Mouse (Mus musculus) heart, embryonic 13.5 days (tissue): ENCODE results near the gene 1700029H14Rik. TPM values are rescaled to one million over a fixed set of nuclear protein-coding genes. Genes with fewer than 3 reads are reported as not detected.
A peak's percentile ranks its signal among the peaks of the same experiment; 100 is the strongest.

Experiments
- ATAC-seq: fragments of 200-750 bp; cut with Nextera tagmentation; 2 replicates; pipeline ENCODE4 v1.8.0; 2017; ENCODE audit warnings: moderate TSS enrichment; ENCODE audit not compliant: insufficient number of reproducible peaks, low FRiP score, low TSS enrichment; ENCODE audit errors: extremely low read depth
- H3K27ac ChIP-seq: fragments of 300-500 bp; sonication (generic); replicated peaks from 2 replicates; pipeline ENCODE4 v1.5.1; 2015; ENCODE audit warnings: moderate library complexity, mild to moderate bottlenecking, inconsistent platforms
- H3K27me3 ChIP-seq: fragments of 300-500 bp; sonication (generic); replicated peaks from 2 replicates; pipeline ENCODE4 v1.6.1; 2015; ENCODE audit warnings: mild to moderate bottlenecking, inconsistent platforms
- H3K36me3 ChIP-seq: fragments of 300-500 bp; sonication (generic); 2 replicates; pipeline ENCODE4 v1.6.1; 2015; ENCODE audit warnings: mild to moderate bottlenecking, inconsistent platforms
- H3K4me1 ChIP-seq: fragments of 300-500 bp; sonication (generic); 2 replicates; pipeline ENCODE4 v1.6.1; 2015; ENCODE audit warnings: inconsistent platforms
- H3K4me2 ChIP-seq: fragments of 300-500 bp; sonication (generic); 2 replicates; pipeline ENCODE4 v1.6.1; 2015; ENCODE audit warnings: inconsistent platforms, mild to moderate bottlenecking, moderate library complexity
- H3K4me3 ChIP-seq: fragments of 300-500 bp; sonication (generic); 2 replicates; pipeline ENCODE4 v1.5.1; 2015; ENCODE audit warnings: moderate library complexity, mild to moderate bottlenecking, inconsistent platforms
- H3K9ac ChIP-seq: fragments of 300-500 bp; sonication (generic); 2 replicates; pipeline ENCODE4 v1.6.1; 2015; ENCODE audit warnings: inconsistent platforms, mild to moderate bottlenecking, moderate library complexity
- H3K9me3 ChIP-seq: fragments of 300-500 bp; sonication (generic); 2 replicates; pipeline ENCODE4 v1.6.1; 2016; ENCODE audit warnings: inconsistent platforms
- WGBS: fragments of 180-500 bp; shearing (Covaris S2); methylation state at CpG from one replicate; pipeline ENCODE4 v1.1.7; 2015; ENCODE audit warnings: mixed read lengths; 5-methylcytosine and 5-hydroxymethylcytosine counted together
- polyA plus RNA-seq: library from polyadenylated mRNA; unstranded; fragments of >200 nt; fragmentation: Nextera tagmentation; extraction: Ambion mirVana; gene quantifications from 2 replicates; pipeline ENCODE4 v1.2.1, GENCODE M21; 2015

1700029H14Rik gene
- polyA plus RNA-seq, 1 experiment from 2014 or later, result not detected

GRCm38 (mm10) chr8:13593340-13593739, 31.1 kb upstream of the 1700029H14Rik start:
- H3K36me3 ChIP-seq, result peaks cover 69% of the 10 kb centered on the region
- no peaks in the 10 kb centered on the region for H3K9me3 ChIP-seq
- no peak overlapping the region for H3K27ac ChIP-seq
- H3K9ac ChIP-seq, result no peak overlapping the region
- H3K4me1 ChIP-seq, result peaks cover 14% of the 10 kb centered on the region
- ATAC-seq, result no peak
- H3K4me2 ChIP-seq, result no peak overlapping the region
- no peaks in the 10 kb centered on the region for H3K27me3 ChIP-seq
- 77% methylated on average over 8 of the region's 8 CpGs for WGBS
- no peak overlapping the region for H3K4me3 ChIP-seq

GRCm38 (mm10) chr8:13591246-13591645, 29.0 kb upstream of the 1700029H14Rik start:
- H3K4me2 ChIP-seq, result no peak overlapping the region
- H3K9ac ChIP-seq, result no peak overlapping the region
- peaks cover 67% of the 10 kb centered on the region for H3K36me3 ChIP-seq
- H3K4me1 ChIP-seq, result peaks cover 8% of the 10 kb centered on the region
- no peaks in the 10 kb centered on the region for H3K27me3 ChIP-seq
- H3K27ac ChIP-seq, result no peak overlapping the region
- WGBS, result 78% methylated on average over 6 of the region's 6 CpGs
- no peak overlapping the region for H3K4me3 ChIP-seq
- ATAC-seq, result no peak
- no peaks in the 10 kb centered on the region for H3K9me3 ChIP-seq

- WGBS, result 53% methylated on average over 6 of the region's 6 CpGs
- Histone ChIP-seq H3K4me2 (no peak overlapping the region), H3K36me3 (peaks cover 66% of the 10 kb centered on the region), H3K4me3 (no peak overlapping the region), H3K4me1 (peaks cover 8% of the 10 kb centered on the region), H3K27me3 (no peaks in the 10 kb centered on the region), H3K9me3 (no peaks in the 10 kb centered on the region), H3K27ac (no peak overlapping the region), H3K9ac (no peak overlapping the region)
- ATAC-seq, result no peak
Observed at GRCm38 (mm10) chr8:13589071-13589470, 26.8 kb upstream of the 1700029H14Rik start.

GRCm38 (mm10) chr8:13584652-13585051, 22.4 kb upstream of the 1700029H14Rik start:
- H3K27ac ChIP-seq, result no peak overlapping the region

GRCm38 (mm10) chr8:13577869-13578268, 15.6 kb upstream of the 1700029H14Rik start:
- H3K9me3 ChIP-seq, result peaks cover 6% of the 10 kb centered on the region; the same call in 1 of the 2 replicates
- H3K36me3 ChIP-seq, result peaks cover 97% of the 10 kb centered on the region
- no peaks in the 10 kb centered on the region for H3K27me3 ChIP-seq
- H3K27ac ChIP-seq, result no peak overlapping the region
- H3K4me2 ChIP-seq, result no peak overlapping the region
- no peak overlapping the region for H3K9ac ChIP-seq
- 86% methylated on average over 6 of the region's 6 CpGs for WGBS
- no peaks in the 10 kb centered on the region for H3K4me1 ChIP-seq
- H3K4me3 ChIP-seq, result no peak overlapping the region
- no peak for ATAC-seq

More at GRCm38 (mm10) chr8:13584652-13585051, 22.4 kb upstream of the 1700029H14Rik start:
- Histone ChIP-seq H3K4me1 (peaks cover 8% of the 10 kb centered on the region), H3K9ac (no peak overlapping the region), H3K36me3 (peaks cover 89% of the 10 kb centered on the region), H3K27me3 (no peaks in the 10 kb centered on the region), H3K9me3 (peaks cover 6% of the 10 kb centered on the region; the same call in 1 of the 2 replicates), H3K4me3 (no peak overlapping the region), H3K4me2 (no peak overlapping the region)
- no peak for ATAC-seq
- WGBS, result 76% methylated on average over 8 of the region's 8 CpGs

- H3K4me2 ChIP-seq, result no peak overlapping the region
Observed at GRCm38 (mm10) chr8:13571999-13572398, 9.7 kb upstream of the 1700029H14Rik start.

GRCm38 (mm10) chr8:13557526-13557925, 4.7 kb downstream of the 1700029H14Rik start:
- no peak for ATAC-seq
- no peaks in the 10 kb centered on the region for H3K36me3 ChIP-seq
- no peaks in the 10 kb centered on the region for H3K27me3 ChIP-seq
- no peak overlapping the region for H3K27ac ChIP-seq
- H3K4me2 ChIP-seq, result no peak overlapping the region
- no peaks in the 10 kb centered on the region for H3K9me3 ChIP-seq
- no peak overlapping the region for H3K4me3 ChIP-seq
- WGBS, result 50% methylated on average over 2 of the region's 2 CpGs
- H3K4me1 ChIP-seq, result peaks cover 4% of the 10 kb centered on the region; the same call in 1 of the 2 replicates
- H3K9ac ChIP-seq, result no peak overlapping the region

More at GRCm38 (mm10) chr8:13571999-13572398, 9.7 kb upstream of the 1700029H14Rik start:
- no peak overlapping the region for H3K9ac ChIP-seq
- no peaks in the 10 kb centered on the region for H3K9me3 ChIP-seq
- H3K4me3 ChIP-seq, result no peak overlapping the region
- no peak for ATAC-seq
- no peaks in the 10 kb centered on the region for H3K27me3 ChIP-seq
- peaks cover 84% of the 10 kb centered on the region for H3K36me3 ChIP-seq
- H3K4me1 ChIP-seq, result no peaks in the 10 kb centered on the region
- H3K27ac ChIP-seq, result no peak overlapping the region
- WGBS, result 86% methylated on average over 11 of the region's 11 CpGs

- no peak overlapping the region for H3K4me3 ChIP-seq
- no peak for ATAC-seq
Observed at GRCm38 (mm10) chr8:13551574-13551830, 10.8 kb downstream of the 1700029H14Rik start.

GRCm38 (mm10) chr8:13550718-13551573, 11.3 kb downstream of the 1700029H14Rik start:
- Histone ChIP-seq H3K27me3 (peaks cover 20% of the 10 kb centered on the region; the same call in 1 of the 2 replicates), H3K9ac (no peak overlapping the region), H3K4me2 (no peak overlapping the region), H3K4me1 (peaks cover 14% of the 10 kb centered on the region), H3K27ac (no peak overlapping the region), H3K4me3 (no peak overlapping the region), H3K36me3 (no peaks in the 10 kb centered on the region), H3K9me3 (no peaks in the 10 kb centered on the region)
- peak; percentile 72; the same call in 1 of the 2 replicates for ATAC-seq
- 48% methylated on average over 9 of the region's 9 CpGs for WGBS

More at GRCm38 (mm10) chr8:13551574-13551830, 10.8 kb downstream of the 1700029H14Rik start:
- 90% methylated on average over 6 of the region's 6 CpGs for WGBS
- no peak overlapping the region for H3K27ac ChIP-seq
- H3K9ac ChIP-seq, result no peak overlapping the region
- H3K27me3 ChIP-seq, result peaks cover 20% of the 10 kb centered on the region; the same call in 1 of the 2 replicates
- H3K4me1 ChIP-seq, result peaks cover 14% of the 10 kb centered on the region
- no peak overlapping the region for H3K4me2 ChIP-seq
- H3K9me3 ChIP-seq, result no peaks in the 10 kb centered on the region
- H3K36me3 ChIP-seq, result no peaks in the 10 kb centered on the region

- Histone ChIP-seq H3K4me2 (no peak overlapping the region), H3K27me3 (peaks cover 20% of the 10 kb centered on the region; the same call in 1 of the 2 replicates), H3K36me3 (no peaks in the 10 kb centered on the region), H3K4me1 (peaks cover 14% of the 10 kb centered on the region), H3K9ac (peak overlapping the region; percentile 47), H3K4me3 (no peak overlapping the region), H3K9me3 (peaks cover 6% of the 10 kb centered on the region), H3K27ac (no peak overlapping the region)
- 35% methylated on average over 9 of the region's 9 CpGs for WGBS
- no peak for ATAC-seq
Observed at GRCm38 (mm10) chr8:13548831-13549230, 13.4 kb downstream of the 1700029H14Rik start.

- H3K36me3 ChIP-seq, result no peaks in the 10 kb centered on the region
- H3K9me3 ChIP-seq, result peaks cover 6% of the 10 kb centered on the region
- H3K4me3 ChIP-seq, result no peak overlapping the region
- no peak for ATAC-seq
- peaks cover 20% of the 10 kb centered on the region; the same call in 1 of the 2 replicates for H3K27me3 ChIP-seq
- 28% methylated on average over 4 of the region's 4 CpGs for WGBS
- no peak overlapping the region for H3K27ac ChIP-seq
- H3K9ac ChIP-seq, result no peak overlapping the region
- H3K4me1 ChIP-seq, result peaks cover 14% of the 10 kb centered on the region
- H3K4me2 ChIP-seq, result no peak overlapping the region
Observed at GRCm38 (mm10) chr8:13548235-13548634, 14.0 kb downstream of the 1700029H14Rik start.

- H3K4me1 ChIP-seq, result peaks cover 12% of the 10 kb centered on the region
- H3K9me3 ChIP-seq, result peaks cover 6% of the 10 kb centered on the region
- no peaks in the 10 kb centered on the region for H3K36me3 ChIP-seq
- no peak overlapping the region for H3K4me3 ChIP-seq
- H3K9ac ChIP-seq, result no peak overlapping the region
- H3K4me2 ChIP-seq, result no peak overlapping the region
- no peak overlapping the region for H3K27ac ChIP-seq
- no peak for ATAC-seq
- WGBS, result 78% methylated on average over 4 of the region's 4 CpGs
- peaks cover 20% of the 10 kb centered on the region; the same call in 1 of the 2 replicates for H3K27me3 ChIP-seq
Observed at GRCm38 (mm10) chr8:13546421-13546820, 15.8 kb downstream of the 1700029H14Rik start.
